Mouse (Mus musculus) left cerebral cortex, postnatal 36 days (tissue): ENCODE measurements around the gene Chchd3. TPM values are rescaled to one million over a fixed set of nuclear protein-coding genes. Genes with fewer than 3 reads are reported as not detected.

Source experiments
- DNase-seq, 2 experiments: peaks; one replicate each; pipeline ENCODE4 v3.0.0; 2021 to 2022; ENCODE audit warnings: low spot score in 2 of 2, mixed read lengths in 1 of 2
- intact Hi-C: fragments of 180-260 bp; cut with DNase I; formaldehyde crosslinking; loops from one replicate; pipeline ENCODE4 v1.15.1; 2025
- total RNA-seq, 2 experiments: library from RNA; stranded (reverse); gene quantifications; 2 replicates each; pipeline ENCODE4 v1.2.3; 2021

Chchd3 gene
- total RNA-seq, 2 experiments from 2014 or later = 79.9 to 89.4 TPM

DNA sequence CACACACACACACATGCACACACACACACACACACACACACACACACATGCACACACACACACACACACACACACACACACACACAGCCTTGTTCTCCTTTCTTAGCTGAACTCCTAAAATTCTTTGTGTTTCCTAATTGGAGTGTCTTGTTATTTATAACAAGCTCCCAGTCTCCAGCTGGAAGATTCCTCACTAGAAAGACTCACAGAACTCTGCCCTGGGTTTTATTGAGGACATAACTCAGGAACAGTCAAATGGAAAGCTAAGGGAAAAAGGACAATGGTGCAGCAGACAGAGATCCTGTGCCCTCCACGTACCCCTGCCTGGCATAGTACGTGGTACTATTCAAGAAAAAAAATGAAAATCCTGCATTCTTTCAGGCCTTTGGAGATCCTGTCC lies 312.7 kb downstream of the Chchd3 start:
- intact Hi-C loops = no loop called here
- DNase-seq = no peak

Other genes starting within 250 kb of the Chchd3 start
- gene Exoc4, start 188.8 kb upstream of the Chchd3 start, total RNA-seq = 10 to 100 TPM; 70.8 to 81.2 TPM